Mouse (Mus musculus): ENCODE data around the gene Rpl41. TPM values are rescaled to one million over a fixed set of nuclear protein-coding genes. Genes with fewer than 3 reads are reported as not detected.
"Not testable (repeated sequence)": the region's sequence is repeated elsewhere in the genome, so short reads cannot be mapped to it uniquely, and the experiment has no call there.

The Rpl41 gene
- polyA plus RNA-seq, 1 experiment: not detected

DNA sequence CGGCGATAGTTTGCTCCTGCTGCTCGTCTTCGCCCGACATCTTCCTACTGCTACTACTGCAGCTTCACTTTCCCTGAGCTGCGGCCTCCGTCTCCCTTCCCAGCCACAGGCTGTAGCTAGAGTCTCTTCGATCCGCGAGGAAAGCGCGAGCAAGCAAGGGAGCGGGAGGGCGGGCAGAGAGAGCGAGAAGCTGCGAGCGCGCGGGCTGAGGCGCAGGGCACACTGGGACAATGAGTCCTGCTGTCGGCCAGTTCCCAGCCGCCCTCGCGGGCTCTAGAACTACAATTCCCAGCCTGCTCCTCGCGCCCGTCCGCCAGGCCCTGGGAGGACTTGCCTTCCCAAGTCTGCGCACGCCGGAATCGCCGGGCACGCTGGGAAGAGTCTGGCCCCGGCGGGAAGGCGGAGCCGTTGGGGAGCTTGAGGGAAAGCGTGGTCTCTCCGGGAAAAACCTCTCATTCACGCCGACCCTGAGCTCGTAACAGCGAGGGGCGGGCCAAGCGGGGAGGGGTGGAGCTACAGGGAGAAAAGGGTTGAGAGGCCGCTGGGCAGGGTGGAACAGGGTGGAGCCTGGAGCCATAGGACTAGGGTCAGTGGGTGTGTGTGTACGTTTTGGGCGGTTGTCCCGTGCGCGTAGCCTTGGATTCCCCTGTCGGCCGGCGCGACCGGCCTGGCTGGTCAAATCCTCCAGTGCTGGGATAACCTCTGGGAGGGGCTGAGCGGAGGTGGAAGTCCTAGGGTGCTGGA, 16.9 kb upstream of the Rpl41 start, which contains the start of gene Pa2g4:
Gene Pa2g4 (minus strand): TSS at position 200 of the 744 bp plus-strand sequence.
- TF ChIP-seq CTCF (IDR thresholded peaks at IDR 0.05; ENCODE audit: insufficient read depth, low read depth, low read length) (no peak), POLR2A (IDR thresholded peaks at IDR 0.05; ENCODE audit: insufficient read depth, low read depth, low read length) (peak; percentile 88)
- H3K4me3 ChIP-seq (ENCODE audit: insufficient read depth, low read depth, low read length): peak within 1 kb of the TSS; percentile 84
- peak within 1 kb of the TSS; percentile 73 for H3K27ac ChIP-seq (ENCODE audit: insufficient read depth, low read depth, low read length)
- WGBS: under 1% methylated on average over 58 of the region's 58 CpGs
- H3K4me1 ChIP-seq (ENCODE audit: control insufficient read depth, insufficient read depth, low read length): peaks cover 3% of the 10 kb centered on the region

DNA sequence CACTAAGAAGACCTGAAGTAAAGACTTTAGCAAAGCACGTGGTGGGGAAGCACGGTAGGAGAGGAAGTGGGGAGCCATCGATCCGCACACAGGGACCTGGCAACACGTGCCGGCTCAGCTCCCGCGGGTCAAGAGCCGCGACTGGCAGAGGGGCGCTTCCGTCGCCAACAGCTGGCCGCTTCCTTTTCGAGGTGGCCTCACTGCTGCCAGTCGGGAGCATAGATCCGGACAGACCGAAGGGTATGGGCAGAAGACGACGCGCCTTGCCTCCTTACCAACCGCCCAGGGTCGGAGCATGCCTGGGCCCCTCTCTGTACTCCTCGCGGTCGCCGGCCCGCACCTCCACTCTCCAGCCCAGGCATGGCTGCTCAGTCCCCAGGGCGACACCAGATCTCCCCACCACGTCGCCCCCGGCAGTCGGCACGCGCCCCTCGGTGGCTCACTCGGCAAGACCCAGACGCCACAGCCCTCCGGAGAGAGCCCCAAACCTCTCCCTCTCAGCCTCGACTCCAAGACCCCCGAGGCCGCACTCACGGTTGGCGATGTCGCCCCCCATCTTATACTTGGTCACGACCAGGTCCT, 16.2 kb upstream of the Rpl41 start:
- H3K4me1 ChIP-seq (ENCODE audit: control insufficient read depth, insufficient read depth, low read length): peaks cover 3% of the 10 kb centered on the region
- peak overlapping the region; percentile 0 for H3K27ac ChIP-seq (ENCODE audit: insufficient read depth, low read depth, low read length)
- peak overlapping the region; percentile 56 for H3K4me3 ChIP-seq (ENCODE audit: insufficient read depth, low read depth, low read length)
- TF ChIP-seq CTCF (IDR thresholded peaks at IDR 0.05; ENCODE audit: insufficient read depth, low read depth, low read length) (no peak), POLR2A (IDR thresholded peaks at IDR 0.05; ENCODE audit: insufficient read depth, low read depth, low read length) (no peak)
- under 1% methylated on average over 46 of the region's 46 CpGs for WGBS

DNA sequence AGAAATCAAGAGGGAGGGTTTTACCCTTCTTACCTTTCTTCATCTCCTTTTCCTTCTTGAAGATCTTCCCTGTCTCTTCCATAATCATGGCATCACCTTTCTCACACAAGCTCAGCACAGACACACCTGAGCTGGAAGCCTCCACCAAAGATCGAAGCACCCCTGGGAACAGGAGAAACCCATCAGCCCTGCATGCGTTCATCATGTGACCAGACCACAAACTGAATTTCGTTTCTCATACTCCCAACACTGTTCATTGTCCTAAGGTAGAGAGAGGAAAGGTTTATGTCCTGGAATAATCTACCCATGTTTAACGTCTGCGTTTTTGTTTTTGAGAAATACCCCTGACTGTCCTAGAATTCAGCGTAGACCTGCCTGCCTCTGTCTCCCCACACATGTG, 14.4 kb upstream of the Rpl41 start:
- no peak overlapping the region for H3K4me3 ChIP-seq (ENCODE audit: insufficient read depth, low read depth, low read length)
- no peak for TF ChIP-seq POLR2A (IDR thresholded peaks at IDR 0.05; ENCODE audit: insufficient read depth, low read depth, low read length)
- TF ChIP-seq CTCF (IDR thresholded peaks at IDR 0.05; ENCODE audit: insufficient read depth, low read depth, low read length): no peak
- H3K27ac ChIP-seq (ENCODE audit: insufficient read depth, low read depth, low read length): no peak overlapping the region
- H3K4me1 ChIP-seq (ENCODE audit: control insufficient read depth, insufficient read depth, low read length): peaks cover 3% of the 10 kb centered on the region
- WGBS: 81% methylated on average over 6 of the region's 6 CpGs

DNA sequence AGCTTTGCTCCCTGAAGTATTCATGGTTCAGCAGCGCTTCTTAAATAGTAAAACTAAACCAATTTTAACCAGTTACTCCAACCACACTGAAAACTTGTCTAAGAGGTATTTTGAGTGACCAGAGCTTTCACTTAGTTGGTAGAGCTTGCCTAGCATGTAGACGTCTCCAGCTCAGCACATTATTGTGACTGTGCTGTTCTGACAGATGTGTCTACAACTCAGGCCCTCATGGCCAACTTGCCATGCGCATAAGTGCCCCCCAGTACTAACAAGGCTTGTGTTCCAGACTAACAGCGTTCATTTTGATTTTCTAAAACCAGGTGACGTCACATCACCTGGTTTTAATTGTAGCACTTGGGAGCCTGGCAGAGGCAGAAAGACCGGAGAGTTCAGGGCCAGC, 7.9 kb upstream of the Rpl41 start:
- Histone ChIP-seq H3K4me1 (ENCODE audit: control insufficient read depth, insufficient read depth, low read length) (no peaks in the 10 kb centered on the region), H3K4me3 (ENCODE audit: insufficient read depth, low read depth, low read length) (no peak overlapping the region), H3K27ac (ENCODE audit: insufficient read depth, low read depth, low read length) (no peak overlapping the region)
- 86% methylated on average over 6 of the region's 6 CpGs for WGBS
- TF ChIP-seq CTCF (IDR thresholded peaks at IDR 0.05; ENCODE audit: insufficient read depth, low read depth, low read length) (no peak), POLR2A (IDR thresholded peaks at IDR 0.05; ENCODE audit: insufficient read depth, low read depth, low read length) (no peak)

DNA sequence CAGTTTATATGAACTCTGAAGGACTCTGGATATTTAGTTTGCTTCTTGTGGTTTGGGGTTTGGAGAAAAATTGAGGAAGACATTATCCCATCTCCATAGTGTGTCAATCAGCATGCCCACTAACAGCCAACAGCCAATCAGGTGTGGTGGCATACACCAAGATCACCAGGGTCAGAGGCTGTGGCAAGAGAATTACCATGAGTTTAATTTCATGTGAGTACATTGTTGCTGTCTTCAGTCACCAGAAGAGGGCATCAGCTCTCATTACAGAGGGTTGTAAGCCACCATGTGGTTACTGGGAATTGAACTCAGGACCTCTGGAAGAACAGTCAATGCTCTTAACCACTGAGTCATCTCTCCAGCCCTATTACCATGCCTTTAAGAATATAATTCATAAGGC, 7.2 kb upstream of the Rpl41 start:
- TF ChIP-seq POLR2A (IDR thresholded peaks at IDR 0.05; ENCODE audit: insufficient read depth, low read depth, low read length) (no peak), CTCF (IDR thresholded peaks at IDR 0.05; ENCODE audit: insufficient read depth, low read depth, low read length) (no peak)
- H3K4me3 ChIP-seq (ENCODE audit: insufficient read depth, low read depth, low read length): no peak overlapping the region

DNA sequence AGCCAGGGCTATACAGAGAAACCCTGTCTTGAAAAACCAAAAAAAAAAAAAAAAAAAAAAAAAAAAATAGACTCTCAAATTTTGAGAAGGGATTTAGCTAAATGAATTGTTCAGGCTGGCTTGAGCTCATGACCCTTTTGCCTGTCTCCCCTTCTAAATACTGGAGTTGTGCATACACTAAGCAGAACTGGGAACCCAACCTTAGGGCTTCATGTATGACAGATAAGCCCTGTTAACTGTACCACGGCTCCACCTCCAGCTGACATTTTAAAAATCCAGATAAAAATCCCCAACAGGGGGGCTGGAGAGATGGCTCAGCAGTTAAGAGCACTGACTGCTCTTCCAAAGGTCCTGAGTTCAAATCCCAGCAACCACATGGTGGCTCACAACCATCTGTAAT, 6.5 kb upstream of the Rpl41 start:
- WGBS: 100% methylated on average over 1 of the region's 1 CpGs
- H3K4me3 ChIP-seq (ENCODE audit: insufficient read depth, low read depth, low read length); H3K27ac ChIP-seq (ENCODE audit: insufficient read depth, low read depth, low read length); H3K4me1 ChIP-seq (ENCODE audit: control insufficient read depth, insufficient read depth, low read length): not testable (repeated sequence)

More for the DNA sequence above, 7.2 kb upstream of the Rpl41 start:
- H3K27ac ChIP-seq (ENCODE audit: insufficient read depth, low read depth, low read length): no peak overlapping the region
- no peaks in the 10 kb centered on the region for H3K4me1 ChIP-seq (ENCODE audit: control insufficient read depth, insufficient read depth, low read length)

DNA sequence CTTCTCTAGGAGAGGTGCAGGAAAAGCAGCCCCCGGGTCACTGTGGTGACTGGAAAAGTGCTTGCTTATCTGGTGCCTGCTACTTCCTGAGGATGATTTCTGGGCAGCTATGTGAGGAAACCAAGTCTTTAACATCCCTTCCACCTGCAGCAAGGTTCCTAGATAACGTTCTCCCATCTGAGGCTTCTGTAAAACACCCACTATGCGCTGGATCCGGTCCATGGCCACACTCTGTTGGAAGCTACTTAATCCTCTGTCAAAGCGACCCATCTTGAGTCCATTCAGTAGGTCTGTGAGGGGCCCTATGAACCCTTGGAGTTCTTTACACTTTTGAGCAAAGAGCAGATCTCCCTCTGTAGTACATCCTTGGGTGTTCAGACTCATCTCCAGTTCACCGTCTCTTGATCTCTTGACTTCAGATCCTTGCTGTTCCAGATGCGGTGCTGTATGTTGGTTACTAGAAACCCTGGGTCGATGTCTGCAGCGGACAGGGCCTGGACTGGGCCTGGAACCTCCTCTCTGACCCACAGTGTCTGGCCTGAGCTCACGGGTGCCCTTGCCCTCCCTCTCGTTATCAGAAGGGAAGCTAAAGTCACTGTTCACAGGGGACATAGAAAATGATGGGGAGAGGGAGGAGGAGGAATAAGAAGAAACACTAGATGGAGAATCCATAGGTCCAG, 1.2 kb upstream of the Rpl41 start:
- 91% methylated on average over 11 of the region's 11 CpGs for WGBS
- H3K27ac ChIP-seq (ENCODE audit: insufficient read depth, low read depth, low read length); H3K4me3 ChIP-seq (ENCODE audit: insufficient read depth, low read depth, low read length); H3K4me1 ChIP-seq (ENCODE audit: control insufficient read depth, insufficient read depth, low read length): not testable (repeated sequence)

DNA sequence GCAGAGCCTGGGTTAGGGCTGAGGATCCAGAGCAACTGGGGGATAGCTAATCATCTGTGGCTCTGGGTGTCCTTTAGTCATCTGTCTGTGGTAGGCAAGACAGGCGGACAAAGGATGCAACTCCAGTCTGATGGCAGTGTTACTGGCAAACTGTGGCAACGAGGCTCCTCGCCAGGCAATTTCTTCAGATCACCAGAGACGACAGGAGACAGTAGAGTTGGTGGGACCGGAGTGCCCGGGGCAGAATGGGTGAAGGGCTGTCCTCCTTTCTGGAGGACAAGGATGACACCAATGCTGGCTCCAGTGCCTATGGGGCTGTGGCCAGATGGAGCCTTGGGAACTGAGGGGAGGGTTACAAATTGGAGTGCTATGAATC, 565 bp upstream of the Rpl41 start:
- WGBS: 54% methylated on average over 6 of the region's 6 CpGs
- H3K27ac ChIP-seq (ENCODE audit: insufficient read depth, low read depth, low read length): peak overlapping the region; percentile 49; the same call in 1 of the 2 replicates
- H3K4me1 ChIP-seq (ENCODE audit: control insufficient read depth, insufficient read depth, low read length); H3K4me3 ChIP-seq (ENCODE audit: insufficient read depth, low read depth, low read length): not testable (repeated sequence)

DNA sequence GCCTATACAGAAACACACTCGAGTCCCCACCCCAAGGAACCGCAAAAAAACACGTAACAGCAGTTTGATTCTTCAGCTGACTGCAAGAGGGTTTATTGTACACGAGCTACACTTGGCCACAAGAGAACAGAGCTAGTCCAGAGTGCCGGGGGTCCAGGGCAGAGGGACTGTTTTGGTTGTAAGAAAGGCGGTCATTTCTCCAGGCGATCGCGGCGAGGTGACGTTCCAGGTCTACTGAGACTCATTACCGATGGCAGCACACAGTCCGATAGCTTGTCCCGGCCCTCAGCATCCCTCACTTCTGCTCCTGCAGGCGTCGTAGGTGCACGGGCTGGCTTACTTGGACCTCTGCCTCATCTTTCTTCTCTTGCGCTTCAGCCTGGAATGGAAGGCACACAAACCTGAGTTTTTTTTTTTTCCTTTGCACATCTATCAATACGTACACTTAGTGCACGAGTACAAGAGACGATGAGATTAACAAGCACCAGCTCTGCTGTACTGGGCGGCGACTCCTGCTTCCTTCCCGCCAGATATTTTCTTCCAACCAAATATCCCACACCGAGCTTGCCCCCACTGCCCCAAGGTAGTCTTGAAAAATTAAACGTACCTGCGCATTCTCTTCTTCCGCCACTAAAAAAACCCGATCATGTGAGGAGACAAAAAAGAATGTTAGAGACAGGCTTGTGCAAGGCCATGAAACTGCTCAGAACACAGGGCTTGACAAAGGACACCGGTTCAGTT, 884 bp downstream of the Rpl41 start:
- H3K27ac ChIP-seq (ENCODE audit: insufficient read depth, low read depth, low read length): peak overlapping the region; percentile 88
- peak overlapping the region; percentile 72 for H3K4me3 ChIP-seq (ENCODE audit: insufficient read depth, low read depth, low read length)
- under 1% methylated on average over 30 of the region's 30 CpGs for WGBS
- H3K4me1 ChIP-seq (ENCODE audit: control insufficient read depth, insufficient read depth, low read length): not testable (repeated sequence)

All from olfactory bulb, adult 2 months (tissue).